Mouse (Mus musculus): ENCODE data around the gene Psma5. TPM values are rescaled to one million over a fixed set of nuclear protein-coding genes. Genes with fewer than 3 reads are reported as not detected.
"Not testable (repeated sequence)": the region's sequence is repeated elsewhere in the genome, so short reads cannot be mapped to it uniquely, and the experiment has no call there.

Psma5 gene
- polyA plus RNA-seq, 1 experiment: 123 TPM

GRCm38 (mm10) chr3:108225711-108226557 lies 30.8 kb upstream of the Psma5 start:
- no peak overlapping the region for H3K27ac ChIP-seq (ENCODE audit: insufficient read depth, low read length)
- no peaks in the 10 kb centered on the region for H3K4me1 ChIP-seq (ENCODE audit: control insufficient read depth, insufficient read depth, low read length)
- no peak overlapping the region for H3K4me3 ChIP-seq (ENCODE audit: insufficient read depth, low read length)
- TF ChIP-seq CTCF (IDR thresholded peaks at IDR 0.05; ENCODE audit: borderline replicate concordance, insufficient read depth, low read length): no peak
- no peak for TF ChIP-seq POLR2A (IDR thresholded peaks at IDR 0.05; ENCODE audit: low read depth, low read length)

GRCm38 (mm10) chr3:108226558-108227350 lies 30.0 kb upstream of the Psma5 start, which contains the start of gene Sypl2:
Sypl2 (minus strand) TSS chr3:108226648.
- H3K4me3 ChIP-seq (ENCODE audit: insufficient read depth, low read length): peak within 1 kb of the TSS; percentile 39
- no peaks in the 10 kb centered on the region for H3K4me1 ChIP-seq (ENCODE audit: control insufficient read depth, insufficient read depth, low read length)
- no peak within 1 kb of the TSS for H3K27ac ChIP-seq (ENCODE audit: insufficient read depth, low read length)
- TF ChIP-seq CTCF (IDR thresholded peaks at IDR 0.05; ENCODE audit: borderline replicate concordance, insufficient read depth, low read length) (no peak), POLR2A (IDR thresholded peaks at IDR 0.05; ENCODE audit: low read depth, low read length) (no peak)

- Histone ChIP-seq H3K27ac (ENCODE audit: insufficient read depth, low read length) (no peak overlapping the region), H3K4me3 (ENCODE audit: insufficient read depth, low read length) (no peak overlapping the region), H3K4me1 (ENCODE audit: control insufficient read depth, insufficient read depth, low read length) (no peaks in the 10 kb centered on the region)
- TF ChIP-seq POLR2A (IDR thresholded peaks at IDR 0.05; ENCODE audit: low read depth, low read length) (no peak), CTCF (IDR thresholded peaks at IDR 0.05; ENCODE audit: borderline replicate concordance, insufficient read depth, low read length) (no peak)
These were observed 29.2 kb upstream of the Psma5 start for GRCm38 (mm10) chr3:108227521-108227920.

- H3K4me3 ChIP-seq (ENCODE audit: insufficient read depth, low read length): no peak overlapping the region
- no peak overlapping the region for H3K27ac ChIP-seq (ENCODE audit: insufficient read depth, low read length)
- TF ChIP-seq POLR2A (IDR thresholded peaks at IDR 0.05; ENCODE audit: low read depth, low read length) (no peak), CTCF (IDR thresholded peaks at IDR 0.05; ENCODE audit: borderline replicate concordance, insufficient read depth, low read length) (no peak)
- H3K4me1 ChIP-seq (ENCODE audit: control insufficient read depth, insufficient read depth, low read length): no peaks in the 10 kb centered on the region
These were observed 25.1 kb upstream of the Psma5 start for GRCm38 (mm10) chr3:108231646-108232045.

- not testable (repeated sequence) for H3K27ac ChIP-seq (ENCODE audit: insufficient read depth, low read length); H3K4me3 ChIP-seq (ENCODE audit: insufficient read depth, low read length); H3K4me1 ChIP-seq (ENCODE audit: control insufficient read depth, insufficient read depth, low read length)
These were observed 19.1 kb upstream of the Psma5 start for GRCm38 (mm10) chr3:108237474-108238102.

- Histone ChIP-seq H3K4me3 (ENCODE audit: insufficient read depth, low read length) (no peak overlapping the region), H3K27ac (ENCODE audit: insufficient read depth, low read length) (no peak overlapping the region), H3K4me1 (ENCODE audit: control insufficient read depth, insufficient read depth, low read length) (no peaks in the 10 kb centered on the region)
- no peak for TF ChIP-seq POLR2A (IDR thresholded peaks at IDR 0.05; ENCODE audit: low read depth, low read length)
These were observed 15.4 kb upstream of the Psma5 start for GRCm38 (mm10) chr3:108241243-108241839.

- TF ChIP-seq POLR2A (IDR thresholded peaks at IDR 0.05; ENCODE audit: low read depth, low read length) (no peak), CTCF (IDR thresholded peaks at IDR 0.05; ENCODE audit: borderline replicate concordance, insufficient read depth, low read length) (no peak)
- Histone ChIP-seq H3K4me3 (ENCODE audit: insufficient read depth, low read length) (no peak overlapping the region), H3K4me1 (ENCODE audit: control insufficient read depth, insufficient read depth, low read length) (no peaks in the 10 kb centered on the region), H3K27ac (ENCODE audit: insufficient read depth, low read length) (no peak overlapping the region)
These were observed 9.9 kb upstream of the Psma5 start for GRCm38 (mm10) chr3:108246857-108247256.

- Histone ChIP-seq H3K4me1 (ENCODE audit: control insufficient read depth, insufficient read depth, low read length) (peaks cover 2% of the 10 kb centered on the region; the same call in 1 of the 2 replicates), H3K27ac (ENCODE audit: insufficient read depth, low read length) (no peak overlapping the region), H3K4me3 (ENCODE audit: insufficient read depth, low read length) (peak overlapping the region; percentile 95)
- no peak for TF ChIP-seq CTCF (IDR thresholded peaks at IDR 0.05; ENCODE audit: borderline replicate concordance, insufficient read depth, low read length)
These were observed 1.2 kb downstream of the Psma5 start for GRCm38 (mm10) chr3:108257831-108258500.

GRCm38 (mm10) chr3:108259319-108259718 lies 2.6 kb downstream of the Psma5 start:
- peaks cover 2% of the 10 kb centered on the region; the same call in 1 of the 2 replicates for H3K4me1 ChIP-seq (ENCODE audit: control insufficient read depth, insufficient read depth, low read length)
- TF ChIP-seq CTCF (IDR thresholded peaks at IDR 0.05; ENCODE audit: borderline replicate concordance, insufficient read depth, low read length) (no peak), POLR2A (IDR thresholded peaks at IDR 0.05; ENCODE audit: low read depth, low read length) (no peak)
- no peak overlapping the region for H3K4me3 ChIP-seq (ENCODE audit: insufficient read depth, low read length)
- H3K27ac ChIP-seq (ENCODE audit: insufficient read depth, low read length): no peak overlapping the region

- H3K4me3 ChIP-seq (ENCODE audit: insufficient read depth, low read length); H3K27ac ChIP-seq (ENCODE audit: insufficient read depth, low read length); H3K4me1 ChIP-seq (ENCODE audit: control insufficient read depth, insufficient read depth, low read length): not testable (repeated sequence)
These were observed 22.8 kb downstream of the Psma5 start for GRCm38 (mm10) chr3:108279495-108279894.
